Mouse (Mus musculus) adrenal gland, adult 18-20 months (tissue): ENCODE measurements around the gene Mpped1. TPM values are rescaled to one million over a fixed set of nuclear protein-coding genes. Genes with fewer than 3 reads are reported as not detected.

Experiments used
- DNase-seq, 2 experiments: peaks; one replicate each; pipeline ENCODE4 v3.0.0; 2021 to 2022; ENCODE audit warnings: low spot score in 2 of 2
- total RNA-seq, 2 experiments: library from RNA; stranded (reverse); gene quantifications; 1 replicate in 1 of 2; 2 replicates in 1 of 2; pipeline ENCODE4 v1.2.3; 2021

Gene Mpped1
- total RNA-seq, 2 experiments from 2014 or later = not detected

DNA sequence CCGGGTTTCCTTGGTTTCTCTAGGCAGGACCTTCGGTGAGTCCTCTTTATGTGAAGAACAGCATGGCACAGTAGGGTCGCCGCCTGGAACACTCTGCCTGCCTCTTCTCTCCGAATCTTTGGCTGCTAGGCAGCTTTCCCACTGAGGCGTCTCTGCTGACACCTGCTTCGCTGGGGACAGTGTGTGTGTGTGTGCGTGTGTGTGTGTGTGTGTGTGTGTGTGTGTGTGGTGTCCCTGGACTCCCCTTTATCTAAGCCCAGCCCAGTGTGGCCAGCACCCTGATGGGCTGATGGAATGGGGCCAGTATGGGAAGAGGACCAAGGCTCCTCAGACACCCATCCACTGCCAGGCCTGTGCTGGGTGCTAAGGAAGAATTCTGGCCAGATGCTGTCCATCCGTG lies 9.8 kb downstream of the Mpped1 start:
- no peak for DNase-seq

- no peak for DNase-seq
Measured at GRCm38 (mm10) chr15:83796924-83797323, 17.7 kb downstream of the Mpped1 start.

DNA sequence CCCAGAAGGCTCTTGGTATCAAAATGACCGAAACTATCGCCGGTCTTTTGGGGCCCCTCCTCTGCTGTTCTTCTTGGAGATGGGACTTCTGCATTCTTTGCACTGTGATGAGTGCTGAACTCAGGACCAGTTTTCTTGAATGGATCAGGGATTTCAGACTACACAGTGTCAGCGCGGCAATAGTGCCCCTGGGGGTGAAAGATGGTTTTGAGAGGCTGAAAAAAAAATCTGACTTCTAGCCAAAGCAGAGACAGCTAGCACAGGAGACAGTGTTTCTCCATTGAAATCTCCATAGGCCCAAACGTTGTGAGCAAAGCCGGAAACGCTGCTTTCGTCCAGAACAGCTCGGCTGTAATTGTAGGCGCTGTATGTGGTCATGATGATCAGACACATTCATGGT lies 19.7 kb downstream of the Mpped1 start:
- DNase-seq = no peak

- no peak for DNase-seq
Measured at GRCm38 (mm10) chr15:83801011-83801410, 21.7 kb downstream of the Mpped1 start.

DNA sequence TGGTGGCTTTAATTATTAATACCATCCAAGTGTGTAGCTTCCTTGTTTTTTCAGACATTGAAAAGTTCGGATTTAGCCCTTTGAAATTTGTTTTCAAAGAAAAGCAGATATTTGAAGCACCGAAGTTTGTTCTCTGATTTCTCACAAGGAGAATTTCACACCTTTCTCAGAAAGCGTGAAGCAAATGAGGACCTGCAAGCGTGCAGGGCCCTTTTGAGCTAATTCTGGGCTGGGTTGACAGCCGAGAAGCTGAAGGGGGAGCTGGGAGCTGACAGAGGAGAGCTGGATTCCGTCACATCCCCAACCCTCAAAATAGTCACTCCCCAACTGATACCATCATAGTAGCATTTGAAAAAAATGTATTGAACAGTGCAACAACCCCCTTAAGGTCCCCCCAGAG lies 34.8 kb downstream of the Mpped1 start:
- DNase-seq = no peak

DNA sequence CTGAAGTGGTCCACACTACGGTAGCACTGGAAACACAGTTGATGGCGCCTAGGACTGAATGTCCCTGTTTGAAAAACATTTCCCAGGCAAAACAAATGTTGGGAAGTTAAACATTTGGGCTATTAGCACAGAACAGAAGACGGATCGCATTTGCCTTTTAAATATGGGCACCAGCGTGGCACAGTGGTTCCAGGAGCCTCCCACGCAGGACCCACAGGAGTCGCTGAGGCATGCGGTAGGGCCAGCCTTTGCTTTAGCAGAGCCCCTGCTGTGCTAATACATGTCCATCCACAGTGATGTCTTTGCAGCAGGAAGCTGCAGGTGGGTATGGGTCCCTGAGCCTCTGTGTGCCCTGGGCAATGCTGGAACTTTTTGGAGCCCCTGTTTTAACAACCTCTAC lies 48.7 kb downstream of the Mpped1 start:
- DNase-seq = no peak

- no peak for DNase-seq
Measured at GRCm38 (mm10) chr15:83829226-83829625, 50.0 kb downstream of the Mpped1 start.

DNA sequence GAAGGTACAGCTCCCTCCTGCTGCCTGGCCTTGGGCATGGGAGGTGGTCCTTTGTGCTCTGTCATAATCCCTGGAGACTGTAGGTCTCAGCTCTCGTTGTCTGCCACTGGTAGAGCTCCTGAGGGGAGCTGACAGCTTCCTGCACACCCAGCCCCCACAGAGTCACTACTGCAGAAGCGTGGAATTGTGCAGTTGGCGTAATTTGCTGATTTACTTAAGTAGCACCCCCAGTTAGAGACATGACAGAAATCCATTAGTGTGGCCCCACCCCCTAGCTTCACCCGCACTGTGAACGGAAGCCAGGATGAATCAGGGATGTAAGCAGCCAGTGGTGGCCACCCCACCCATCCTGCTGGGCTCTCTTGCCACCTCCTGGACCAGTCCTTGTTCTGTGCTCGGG lies 53.0 kb downstream of the Mpped1 start:
- no peak for DNase-seq

- no peak for DNase-seq
Measured at GRCm38 (mm10) chr15:83840950-83841719, 61.9 kb downstream of the Mpped1 start.

GRCm38 (mm10) chr15:83842419-83842818 lies 63.2 kb downstream of the Mpped1 start:
- DNase-seq = no peak

DNA sequence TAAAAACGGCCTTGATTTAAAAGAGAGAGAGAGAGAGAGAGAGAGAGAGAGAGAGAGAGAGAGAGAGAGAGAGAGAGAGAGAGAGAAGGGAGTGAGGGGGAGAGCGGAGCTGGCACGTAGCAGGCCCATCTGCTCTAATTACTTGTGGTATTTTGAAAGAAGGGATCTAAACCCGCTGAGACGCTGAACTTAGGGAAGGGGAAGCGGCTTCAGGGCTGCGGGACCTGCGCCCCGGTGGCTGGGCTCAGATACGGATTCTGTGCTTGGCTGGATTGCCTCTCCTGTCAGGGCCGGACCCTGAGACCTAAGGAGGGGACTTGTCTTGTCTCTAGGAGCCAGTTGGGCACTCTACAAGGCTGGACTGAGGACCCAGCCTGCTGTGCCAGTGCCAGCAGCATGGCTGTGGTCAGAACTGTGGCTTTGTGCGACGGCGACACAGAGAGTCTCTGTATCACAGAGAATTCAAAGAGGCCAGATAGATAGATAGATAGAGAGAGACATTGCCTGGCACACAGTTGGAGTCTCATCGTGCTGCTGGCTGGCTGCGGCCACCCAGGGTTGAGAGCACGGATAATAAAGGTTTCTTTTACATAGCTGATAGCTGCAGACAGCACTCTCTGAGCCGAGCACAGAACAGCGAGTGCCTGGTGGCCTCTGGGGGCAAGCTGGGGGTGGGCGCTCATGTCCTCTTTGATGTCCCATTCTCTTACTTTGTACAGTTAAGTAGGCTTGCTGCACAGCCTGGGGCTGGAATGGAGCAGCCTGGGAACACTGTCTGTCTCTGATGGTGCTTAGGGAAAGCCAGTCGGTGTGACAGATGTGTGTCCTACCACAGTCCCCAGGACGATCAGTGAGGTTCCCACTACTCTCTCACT lies 63.9 kb downstream of the Mpped1 start:
- no peak for DNase-seq

- no peak for DNase-seq
Measured at GRCm38 (mm10) chr15:83845734-83846133, 66.5 kb downstream of the Mpped1 start.

GRCm38 (mm10) chr15:83846592-83846991 lies 67.3 kb downstream of the Mpped1 start:
- DNase-seq = no peak

DNA sequence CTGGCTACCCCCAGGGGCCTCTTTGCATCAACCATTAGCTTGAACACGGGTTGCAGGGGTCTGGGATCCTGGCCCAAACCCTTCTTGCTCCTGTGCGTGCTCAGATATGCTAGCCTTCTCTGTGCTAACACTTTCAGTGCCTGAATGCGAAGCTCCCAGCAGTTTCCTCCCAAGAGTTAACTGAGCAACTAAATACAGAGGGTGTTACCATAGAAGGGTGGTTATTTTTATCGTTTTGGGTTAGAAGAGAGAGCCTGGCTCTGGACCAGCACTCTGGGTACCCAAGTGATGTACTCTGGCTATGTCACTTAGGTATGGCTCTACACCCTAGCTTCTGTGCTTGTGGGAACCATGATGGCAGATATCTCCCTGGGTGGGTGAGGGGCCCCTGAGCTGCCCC lies 68.2 kb downstream of the Mpped1 start:
- no peak for DNase-seq

- DNase-seq = no peak
Measured at GRCm38 (mm10) chr15:83848193-83848592, 68.9 kb downstream of the Mpped1 start.

- DNase-seq = no peak
Measured at GRCm38 (mm10) chr15:83853400-83853811, 74.1 kb downstream of the Mpped1 start.

GRCm38 (mm10) chr15:83857129-83857528 lies 77.9 kb downstream of the Mpped1 start:
- peak; percentile 70 to 74 for DNase-seq

DNA sequence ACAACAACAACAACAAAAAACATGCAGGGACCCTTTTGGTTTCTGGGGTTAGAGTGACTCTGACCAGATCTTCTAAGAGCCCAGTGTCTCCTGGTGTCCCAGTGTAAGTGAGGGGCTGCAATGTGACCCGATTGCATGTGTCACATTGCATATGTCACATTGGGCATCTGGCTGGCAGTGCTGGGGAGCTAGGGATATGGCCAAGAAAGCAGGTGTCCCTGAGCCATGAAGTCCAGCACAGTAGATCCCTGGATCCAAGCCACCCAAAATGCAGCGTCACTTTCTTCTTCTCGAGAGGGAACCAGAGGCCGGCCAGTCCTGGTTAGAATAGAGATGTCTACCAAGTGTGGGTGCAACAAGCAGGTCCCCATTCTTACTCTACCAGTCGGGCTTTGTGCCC lies 86.4 kb downstream of the Mpped1 start:
- no peak for DNase-seq

DNA sequence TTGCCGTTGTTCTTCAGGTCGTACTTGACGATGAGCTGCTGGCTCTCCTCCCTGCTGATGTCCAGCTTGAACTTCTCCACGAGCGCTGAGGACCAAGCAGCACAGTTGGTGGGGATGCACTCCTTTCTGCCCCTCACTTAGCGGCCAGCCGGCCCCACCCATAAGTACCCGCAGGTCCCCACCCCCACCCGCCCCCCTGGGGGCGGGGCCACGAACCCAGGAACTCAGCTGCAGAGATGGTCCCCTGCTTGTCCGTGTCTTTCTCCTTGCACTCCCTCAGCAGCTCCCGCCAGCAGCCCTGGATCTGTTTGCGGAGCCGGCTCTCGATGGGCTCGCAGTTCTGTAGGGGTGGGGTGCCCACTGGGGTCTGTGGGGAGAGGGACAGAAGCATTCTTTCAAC lies 91.7 kb downstream of the Mpped1 start:
- DNase-seq = no peak

GRCm38 (mm10) chr15:83877155-83877866 lies 98.0 kb downstream of the Mpped1 start:
- no peak for DNase-seq

DNA sequence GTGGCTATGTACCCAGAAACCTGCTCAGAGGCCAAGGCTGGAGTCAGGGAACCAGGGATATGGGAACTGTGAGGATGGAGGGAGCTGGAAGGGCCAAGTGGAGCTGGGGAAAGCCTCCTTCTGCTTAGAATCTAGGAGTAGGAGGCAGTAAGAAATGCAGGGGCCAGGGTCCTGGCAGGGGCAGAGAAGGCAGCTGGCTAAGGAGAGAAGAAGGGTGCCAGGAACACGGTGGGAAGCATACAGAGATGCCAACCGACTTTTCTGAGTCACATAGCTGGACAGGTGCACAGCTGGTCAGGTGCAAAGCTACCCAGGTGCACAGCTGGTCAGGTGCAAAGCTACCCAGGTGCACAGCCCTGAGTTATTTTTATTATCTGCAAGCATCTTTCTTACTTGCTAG lies 98.6 kb downstream of the Mpped1 start:
- no peak for DNase-seq

- DNase-seq = peak; percentile 27 to 30
Measured at GRCm38 (mm10) chr15:83879845-83880244, 100.6 kb downstream of the Mpped1 start.
